Mouse (Mus musculus) adrenal gland, adult 18-20 months (tissue): ENCODE measurements around the gene Gm4881. TPM values are rescaled to one million over a fixed set of nuclear protein-coding genes. Genes with fewer than 3 reads are reported as not detected.

Experiments used
- microRNA-seq, 2 experiments: library from miRNA; unstranded; fragments of <30 nt; microRNA quantifications; one replicate each; pipeline ENCODE4 v1.2.0; 2021; ENCODE audit warnings: borderline number of aligned reads in 2 of 2
- total RNA-seq, 2 experiments: library from RNA; stranded (reverse); gene quantifications; 1 replicate in 1 of 2; 2 replicates in 1 of 2; pipeline ENCODE4 v1.2.3; 2021

Gm4881 gene
- total RNA-seq, 2 experiments from 2014 or later = not detected

Small RNAs within 50 kb of the gene (microRNA-seq; reads per million reads assigned to microRNA genes)
- gene Mir7046 (1.9 to 3.1 reads per million in 2 experiments), gene Mir7047 (0.61 to 1.4 reads per million in 2 experiments)

Other genes starting within 250 kb of the Gm4881 start
- not detected for gene BC049730, start 235.3 kb downstream of the Gm4881 start, total RNA-seq
- not detected for gene Gm4763, start 217.6 kb downstream of the Gm4881 start, total RNA-seq
- gene Cd177, start 184.2 kb downstream of the Gm4881 start, total RNA-seq = under 1 TPM in 1 of 2 experiments, not detected in 1; 0.19 TPM
- not detected for gene Ceacam10, start 167.3 kb downstream of the Gm4881 start, total RNA-seq
- not detected for gene Gm9844, start 82.3 kb downstream of the Gm4881 start, total RNA-seq
- not detected for gene Lypd4, start 74.6 kb downstream of the Gm4881 start, total RNA-seq
- gene Dmrtc2, start 74.4 kb downstream of the Gm4881 start, total RNA-seq = not detected
- 100 to 1,000 TPM; 871 to 959 TPM for gene Rps19, start 60.1 kb downstream of the Gm4881 start, total RNA-seq
- 1 to 10 TPM in 1 of 2 experiments, under 1 TPM in 1; 0.74 to 1.0 TPM for gene Cd79a, start 47.1 kb downstream of the Gm4881 start, total RNA-seq
- 10 to 100 TPM; 83.2 to 85.5 TPM for gene Arhgef1, start 41.6 kb downstream of the Gm4881 start, total RNA-seq
- gene Rabac1, start 28.3 kb upstream of the Gm4881 start, total RNA-seq = 100 to 1,000 TPM; 343 to 378 TPM
- gene Atp1a3, start 61.5 kb upstream of the Gm4881 start, total RNA-seq = 100 to 1,000 TPM in 1 of 2 experiments, 10 to 100 TPM in 1; 30.2 to 121 TPM
- gene Grik5, start 127.9 kb upstream of the Gm4881 start, total RNA-seq = 10 to 100 TPM; 15.3 to 17.2 TPM
- 10 to 100 TPM; 18.6 to 19.6 TPM for gene Zfp574, start 128.1 kb upstream of the Gm4881 start, total RNA-seq
- gene Pou2f2, start 235.2 kb upstream of the Gm4881 start, total RNA-seq = under 1 TPM; 0.56 to 0.61 TPM